Mouse (Mus musculus): ENCODE measurements around the gene Drc7.

The Drc7 gene

GRCm38 (mm10) chr8:95058661-95059060 is 3.8 kb downstream of the Drc7 start:
- no peak for DNase-seq (ENCODE audit: extremely low spot score)

GRCm38 (mm10) chr8:95059812-95060533 is 5.1 kb downstream of the Drc7 start:
- DNase-seq (ENCODE audit: extremely low spot score) = no peak

GRCm38 (mm10) chr8:95064531-95064930 is 9.6 kb downstream of the Drc7 start:
- no peak for DNase-seq (ENCODE audit: extremely low spot score)

- peak; percentile 12 for DNase-seq (ENCODE audit: extremely low spot score)
Observed at GRCm38 (mm10) chr8:95067582-95067981, 12.7 kb downstream of the Drc7 start.

- no peak for DNase-seq (ENCODE audit: extremely low spot score)
Observed at GRCm38 (mm10) chr8:95075504-95075903, 20.6 kb downstream of the Drc7 start.

- DNase-seq (ENCODE audit: extremely low spot score) = no peak
Observed at GRCm38 (mm10) chr8:95076151-95076550, 21.2 kb downstream of the Drc7 start.

- no peak for DNase-seq (ENCODE audit: extremely low spot score)
Observed at GRCm38 (mm10) chr8:95078055-95078454, 23.2 kb downstream of the Drc7 start.

GRCm38 (mm10) chr8:95079305-95079704 is 24.4 kb downstream of the Drc7 start:
- DNase-seq (ENCODE audit: extremely low spot score) = no peak

- DNase-seq (ENCODE audit: extremely low spot score) = peak; percentile 97
Observed at GRCm38 (mm10) chr8:95080381-95081341, 25.8 kb downstream of the Drc7 start, which contains the start of gene Katnb1. TSS of gene Katnb1 (plus strand) at chr8:95081186.

GRCm38 (mm10) chr8:95081650-95082049 is 26.7 kb downstream of the Drc7 start:
- peak; percentile 10 for DNase-seq (ENCODE audit: extremely low spot score)

- no peak for DNase-seq (ENCODE audit: extremely low spot score)
Observed at GRCm38 (mm10) chr8:95084261-95084660, 29.4 kb downstream of the Drc7 start.

- DNase-seq (ENCODE audit: extremely low spot score) = no peak
Observed at GRCm38 (mm10) chr8:95084744-95085431, 30.0 kb downstream of the Drc7 start.

- no peak for DNase-seq (ENCODE audit: extremely low spot score)
Observed at GRCm38 (mm10) chr8:95085432-95086141, 30.7 kb downstream of the Drc7 start.

- DNase-seq (ENCODE audit: extremely low spot score) = no peak
Observed at GRCm38 (mm10) chr8:95093574-95093973, 38.7 kb downstream of the Drc7 start.

- DNase-seq (ENCODE audit: extremely low spot score) = peak; percentile 55
Observed at GRCm38 (mm10) chr8:95099009-95099408, 44.1 kb downstream of the Drc7 start.

- no peak for DNase-seq (ENCODE audit: extremely low spot score)
Observed at GRCm38 (mm10) chr8:95101972-95102371, 47.1 kb downstream of the Drc7 start.

GRCm38 (mm10) chr8:95107306-95107705 is 52.4 kb downstream of the Drc7 start:
- DNase-seq (ENCODE audit: extremely low spot score) = no peak

GRCm38 (mm10) chr8:95112594-95112993 is 57.7 kb downstream of the Drc7 start:
- no peak for DNase-seq (ENCODE audit: extremely low spot score)

- DNase-seq (ENCODE audit: extremely low spot score) = no peak
Observed at GRCm38 (mm10) chr8:95113108-95113507, 58.2 kb downstream of the Drc7 start.

- peak; percentile 39 for DNase-seq (ENCODE audit: extremely low spot score)
Observed at GRCm38 (mm10) chr8:95113750-95114149, 58.8 kb downstream of the Drc7 start.

- DNase-seq (ENCODE audit: extremely low spot score) = no peak
Observed at GRCm38 (mm10) chr8:95123455-95123854, 68.6 kb downstream of the Drc7 start.

All from embryo, embryonic 9.5 days (tissue).